Mouse (Mus musculus) cortical plate, adult 2 months (tissue): Measurements from ENCODE around the gene Shc3.

Experiments used
- CTCF ChIP-seq: fragments of 200-500 bp; IDR thresholded peaks from 2 replicates; pipeline ENCODE4 v1.5.1; 2011; ENCODE audit warnings: mild to moderate bottlenecking, control low read depth, low read length; ENCODE audit not compliant: insufficient read depth; ENCODE audit errors: extremely low read depth
- POLR2A ChIP-seq: fragments of 200-500 bp; IDR thresholded peaks from 2 replicates; pipeline ENCODE4 v1.6.1; 2011; ENCODE audit warnings: mild to moderate bottlenecking, low read length, control low read depth; ENCODE audit not compliant: insufficient read depth; ENCODE audit errors: extremely low read depth

- TF ChIP-seq CTCF (no peak), POLR2A (no peak)
Observed at GRCm38 (mm10) chr13:51411243-51411642, 158.0 kb downstream of the Shc3 start.
